Mouse (Mus musculus) cerebellum, postnatal 25 days (tissue): Measurements from ENCODE around the gene Adgrl2.

ENCODE experiments used
- DNase-seq, 2 experiments: peaks; one replicate each; pipeline ENCODE4 v3.0.0; 2021; ENCODE audit warnings: mixed read lengths in 2 of 2

Adgrl2 gene

GRCm38 (mm10) chr3:148872563-148872962 is 117.8 kb downstream of the Adgrl2 start:
- DNase-seq = no peak

GRCm38 (mm10) chr3:148871792-148872464 is 118.4 kb downstream of the Adgrl2 start:
- DNase-seq = no peak

GRCm38 (mm10) chr3:148867618-148868017 is 122.7 kb downstream of the Adgrl2 start:
- no peak for DNase-seq

GRCm38 (mm10) chr3:148866633-148867032 is 123.7 kb downstream of the Adgrl2 start:
- DNase-seq = no peak

- DNase-seq = no peak
Observed at GRCm38 (mm10) chr3:148866053-148866452, 124.3 kb downstream of the Adgrl2 start.

GRCm38 (mm10) chr3:148865234-148865633 is 125.1 kb downstream of the Adgrl2 start:
- no peak for DNase-seq

GRCm38 (mm10) chr3:148861860-148862259 is 128.5 kb downstream of the Adgrl2 start:
- no peak for DNase-seq

GRCm38 (mm10) chr3:148854306-148854910 is 135.9 kb downstream of the Adgrl2 start:
- no peak for DNase-seq

- DNase-seq = no peak
Observed at GRCm38 (mm10) chr3:148853372-148853771, 137.0 kb downstream of the Adgrl2 start.

- no peak for DNase-seq
Observed at GRCm38 (mm10) chr3:148852556-148852955, 137.8 kb downstream of the Adgrl2 start.

- no peak for DNase-seq
Observed at GRCm38 (mm10) chr3:148850821-148851220, 139.5 kb downstream of the Adgrl2 start.

- DNase-seq = no peak
Observed at GRCm38 (mm10) chr3:148848366-148848765, 142.0 kb downstream of the Adgrl2 start.

- no peak for DNase-seq
Observed at GRCm38 (mm10) chr3:148844182-148844581, 146.2 kb downstream of the Adgrl2 start.

GRCm38 (mm10) chr3:148842533-148842932 is 147.8 kb downstream of the Adgrl2 start:
- DNase-seq = no peak

- DNase-seq = no peak
Observed at GRCm38 (mm10) chr3:148838835-148839296, 151.5 kb downstream of the Adgrl2 start.

GRCm38 (mm10) chr3:148838095-148838834 is 152.1 kb downstream of the Adgrl2 start:
- DNase-seq = peak in 1 of 2 experiments; percentile 13

- DNase-seq = no peak
Observed at GRCm38 (mm10) chr3:148835136-148835535, 155.2 kb downstream of the Adgrl2 start.

GRCm38 (mm10) chr3:148833070-148833769 is 157.1 kb downstream of the Adgrl2 start:
- no peak for DNase-seq

GRCm38 (mm10) chr3:148832001-148832400 is 158.4 kb downstream of the Adgrl2 start:
- no peak for DNase-seq

GRCm38 (mm10) chr3:148828519-148828918 is 161.8 kb downstream of the Adgrl2 start:
- DNase-seq = no peak

- DNase-seq = no peak
Observed at GRCm38 (mm10) chr3:148823551-148823950, 166.8 kb downstream of the Adgrl2 start.

GRCm38 (mm10) chr3:148821632-148822031 is 168.7 kb downstream of the Adgrl2 start:
- DNase-seq = no peak
